Mouse (Mus musculus) gastrocnemius, postnatal 25 days (tissue): ENCODE results near the gene Xlr5b. TPM values are rescaled to one million over a fixed set of nuclear protein-coding genes. Genes with fewer than 3 reads are reported as not detected.
"Not testable (repeated sequence)": the region's sequence is repeated elsewhere in the genome, so short reads cannot be mapped to it uniquely, and the experiment has no call there.

Experiments
- DNase-seq: peaks from one replicate; pipeline ENCODE4 v3.0.0; 2022
- long read RNA-seq, 2 experiments: library from polyadenylated mRNA; stranded (forward); transcript quantifications; one replicate each; pipeline ENCODE4 v2.0.0; 2021
- total RNA-seq, 2 experiments: library from RNA; stranded (reverse); gene quantifications; 1 replicate in 1 of 2; 2 replicates in 1 of 2; pipeline ENCODE4 v1.2.3; 2021

The Xlr5b gene
- total RNA-seq = not detected
- long read RNA-seq, experiment 1 = 0 reads
- long read RNA-seq, experiment 2 = 0 reads

GRCm38 (mm10) chrX:73148496-73148895 lies at the start of gene Xlr5b:
Gene Xlr5b, plus strand, starts transcription at chrX:73148796.
- not testable (repeated sequence) for DNase-seq

GRCm38 (mm10) chrX:73116747-73117146 lies 31.8 kb upstream of the Xlr5b start, which contains the start of gene Gm14685:
Gene Gm14685, plus strand, starts transcription at chrX:73117047.
- DNase-seq = not testable (repeated sequence)

- DNase-seq = not testable (repeated sequence)
Observed at GRCm38 (mm10) chrX:73122859-73123829, 25.5 kb upstream of the Xlr5b start.

GRCm38 (mm10) chrX:73143218-73143618 lies 5.4 kb upstream of the Xlr5b start:
- not testable (repeated sequence) for DNase-seq

- DNase-seq = not testable (repeated sequence)
Observed at GRCm38 (mm10) chrX:73149350-73149749, 754 bp downstream of the Xlr5b start, which contains the start of gene DXBay18. Gene DXBay18, minus strand, starts transcription at chrX:73149450.

- DNase-seq = not testable (repeated sequence)
Observed at GRCm38 (mm10) chrX:73176889-73177288, 28.3 kb downstream of the Xlr5b start, which contains the start of gene Spin2d. Gene Spin2d, minus strand, starts transcription at chrX:73176989.

DNA sequence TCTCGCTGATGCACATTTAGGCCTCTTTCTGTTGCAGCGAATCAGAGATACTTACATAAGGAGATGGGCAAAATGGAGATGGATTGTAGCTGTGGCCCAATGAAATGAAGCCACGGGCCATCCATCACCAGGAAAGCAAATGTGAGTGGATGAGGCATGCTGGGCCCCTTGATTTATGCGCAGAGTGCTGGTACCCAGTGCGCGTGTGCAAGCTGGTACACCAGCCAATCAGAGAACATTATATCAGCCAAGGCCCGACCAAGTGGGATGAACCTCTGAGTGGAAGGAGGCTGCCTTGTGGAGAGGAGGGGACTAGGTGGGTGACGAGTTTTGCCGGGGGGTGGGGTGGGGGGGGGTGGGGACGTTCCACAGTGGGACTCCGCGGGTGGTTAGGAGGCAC lies 43.3 kb downstream of the Xlr5b start, which contains the start of gene Xlr3b:
Xlr3b (plus strand) TSS at position 274 of the 400 bp plus-strand sequence.
- DNase-seq = not testable (repeated sequence)

Other genes with a start within 250 kb of the Xlr5b start
- gene Cetn2, start 230.4 kb upstream of the Xlr5b start, total RNA-seq = 10 to 100 TPM; 23.8 to 25.9 TPM
- 1 to 10 TPM; 4.0 to 6.1 TPM for gene Nsdhl, start 230.2 kb upstream of the Xlr5b start, total RNA-seq
- 1 to 10 TPM; 2.1 to 4.4 TPM for gene Zfp185, start 161.5 kb upstream of the Xlr5b start, total RNA-seq
- not detected for gene Pnma5, start 111.7 kb upstream of the Xlr5b start, total RNA-seq
- not detected for gene Pnma3, start 84.0 kb upstream of the Xlr5b start, total RNA-seq
- gene Xlr4a, start 66.3 kb upstream of the Xlr5b start, total RNA-seq = under 1 TPM in 1 of 2 experiments, not detected in 1; 0.56 TPM
- gene Xlr3a, start 51.7 kb upstream of the Xlr5b start, total RNA-seq = 1 to 10 TPM in 1 of 2 experiments, under 1 TPM in 1; 0.91 to 3.8 TPM
- not detected for gene Gm14685, start 31.7 kb upstream of the Xlr5b start, total RNA-seq
- gene DXBay18, start 654 bp downstream of the Xlr5b start, total RNA-seq = not detected
- gene Spin2d, start 28.2 kb downstream of the Xlr5b start, total RNA-seq = not detected
- gene Xlr3b, start 43.4 kb downstream of the Xlr5b start, total RNA-seq = 1 to 10 TPM in 1 of 2 experiments, under 1 TPM in 1; 0.51 to 2.7 TPM
- gene Xlr4b, start 65.5 kb downstream of the Xlr5b start, total RNA-seq = not detected
- 1 to 10 TPM; 6.3 to 7.7 TPM for gene F8a, start 79.5 kb downstream of the Xlr5b start, total RNA-seq
- gene Xlr4c, start 94.3 kb downstream of the Xlr5b start, total RNA-seq = not detected
- under 1 TPM in 1 of 2 experiments, not detected in 1; 0.24 TPM for gene Xlr3c, start 116.6 kb downstream of the Xlr5b start, total RNA-seq
- gene Xlr5a, start 144.2 kb downstream of the Xlr5b start, total RNA-seq = not detected
- not detected for gene Xlr5c, start 144.2 kb downstream of the Xlr5b start, total RNA-seq
- not detected for gene Gm45015, start 188.0 kb downstream of the Xlr5b start, total RNA-seq
- 1 to 10 TPM; 4.4 to 5.9 TPM for gene Zfp275, start 193.8 kb downstream of the Xlr5b start, total RNA-seq
- not detected for gene Gm18336, start 249.9 kb downstream of the Xlr5b start, total RNA-seq